Mouse (Mus musculus) cerebellum, postnatal 25 days (tissue): Measurements from ENCODE around the gene Cd163l1.
A peak's percentile ranks its signal among the peaks of the same experiment; 100 is the strongest.

Source experiments
- DNase-seq, 2 experiments: peaks; one replicate each; pipeline ENCODE4 v3.0.0; 2021; ENCODE audit warnings: mixed read lengths in 2 of 2

The Cd163l1 gene

GRCm38 (mm10) chr7:140224209-140224608 lies 6.1 kb downstream of the Cd163l1 start:
- DNase-seq, result no peak

DNA sequence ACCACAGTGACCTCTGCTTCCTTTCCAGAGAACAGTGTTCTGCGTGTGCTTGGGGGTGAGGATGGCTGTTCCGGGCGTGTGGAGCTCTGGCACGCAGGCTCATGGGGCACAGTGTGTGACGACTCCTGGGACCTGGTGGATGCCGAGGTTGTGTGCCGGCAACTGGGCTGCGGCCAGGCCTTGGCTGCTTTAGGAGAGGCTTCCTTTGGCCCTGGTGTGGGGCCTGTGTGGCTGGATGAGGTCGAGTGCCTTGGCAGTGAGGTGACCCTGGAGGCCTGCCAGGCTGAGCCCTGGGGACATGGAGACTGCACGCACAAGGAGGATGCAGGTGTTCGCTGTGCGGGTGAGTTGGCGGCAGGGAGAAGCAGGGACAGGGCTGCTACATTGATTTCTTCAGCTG lies 10.4 kb downstream of the Cd163l1 start:
- DNase-seq, result peak in 1 of 2 experiments; percentile 12

DNA sequence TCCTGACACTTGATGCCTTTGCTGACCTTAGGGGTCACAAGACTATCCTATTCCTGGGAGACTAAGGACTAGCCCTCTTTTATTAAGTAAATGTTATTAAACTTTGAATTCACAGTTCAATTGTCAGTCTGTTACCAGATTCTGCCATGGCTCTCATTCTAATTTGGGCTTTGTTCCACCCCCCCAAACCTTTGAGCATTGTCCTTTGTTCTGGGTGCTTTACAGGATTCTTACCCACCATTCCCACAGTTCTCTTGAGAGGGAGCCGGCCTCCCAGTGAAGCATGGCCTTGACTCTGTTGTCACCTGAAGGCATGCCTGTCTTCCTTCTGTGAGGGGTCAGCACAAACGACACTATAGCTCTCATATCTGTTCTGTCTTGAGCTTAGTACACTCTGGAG lies 13.0 kb downstream of the Cd163l1 start:
- DNase-seq, result no peak

- no peak for DNase-seq
These were observed 15.6 kb downstream of the Cd163l1 start for GRCm38 (mm10) chr7:140233696-140234095.

- no peak for DNase-seq
These were observed 29.1 kb downstream of the Cd163l1 start, which contains the start of gene 5830411N06Rik for GRCm38 (mm10) chr7:140247216-140247615. 5830411N06Rik (plus strand) TSS chr7:140247284.

DNA sequence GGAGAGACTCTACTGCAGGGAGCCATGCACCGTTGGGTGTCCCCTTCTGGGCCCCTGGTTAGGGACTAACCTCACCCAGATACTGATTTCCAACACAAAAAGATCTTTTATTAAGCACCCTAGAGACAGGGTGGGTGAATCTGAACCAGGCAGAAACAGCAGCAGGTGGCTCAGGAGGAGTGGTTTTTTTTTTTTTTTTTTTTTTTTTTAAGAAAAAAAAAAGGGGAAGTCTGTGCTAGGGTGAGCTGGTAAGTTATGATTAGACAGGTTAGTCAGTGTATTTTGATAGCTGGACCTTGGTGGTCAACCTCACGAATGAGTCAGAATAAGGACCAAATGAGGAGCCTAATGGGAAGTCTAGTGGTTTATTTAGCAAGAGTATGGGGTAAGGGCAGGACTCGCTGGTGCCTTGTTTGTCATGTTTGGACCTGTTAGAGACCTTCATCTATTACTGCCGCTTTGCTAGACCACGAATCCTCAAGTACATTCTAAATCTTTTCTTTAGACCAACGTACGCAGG lies 35.8 kb downstream of the Cd163l1 start:
- DNase-seq, result no peak
